Mouse (Mus musculus) forebrain, embryonic 11.5 days (tissue): ENCODE measurements around the gene Stard10. TPM values are rescaled to one million over a fixed set of nuclear protein-coding genes. Genes with fewer than 3 reads are reported as not detected.

Source experiments
- ATAC-seq: fragments of 200-750 bp; cut with Nextera tagmentation; replicated peaks from 2 replicates; pipeline ENCODE4 v1.8.0; 2017; ENCODE audit warnings: moderate TSS enrichment; ENCODE audit not compliant: low FRiP score
- DNase-seq: peaks from one replicate; pipeline ENCODE4 v3.0.0-alpha.2; 2017; ENCODE audit warnings: low spot score
- H3K27ac ChIP-seq: fragments of 300-500 bp; sonication (generic); 2 replicates; pipeline ENCODE4 v1.5.1; 2014; ENCODE audit warnings: low read depth, low read length
- H3K27me3 ChIP-seq: fragments of 300-500 bp; sonication (generic); 2 replicates; pipeline ENCODE4 v1.6.1; 2014; ENCODE audit warnings: mild to moderate bottlenecking, low read length, mixed read lengths; ENCODE audit not compliant: control insufficient read depth, insufficient read depth
- H3K36me3 ChIP-seq: fragments of 300-500 bp; sonication (generic); 2 replicates; pipeline ENCODE4 v1.6.1; 2014; ENCODE audit warnings: mild to moderate bottlenecking, low read length, moderate library complexity, mixed read lengths; ENCODE audit not compliant: control insufficient read depth, insufficient read depth
- H3K4me1 ChIP-seq: fragments of 300-500 bp; sonication (generic); replicated peaks from 2 replicates; pipeline ENCODE4 v1.6.1; 2014; ENCODE audit warnings: low read length, mixed read lengths; ENCODE audit not compliant: control insufficient read depth, insufficient read depth
- H3K4me2 ChIP-seq: fragments of 300-500 bp; sonication (generic); 2 replicates; pipeline ENCODE4 v1.6.1; 2014; ENCODE audit warnings: low read depth, mild to moderate bottlenecking, low read length, moderate library complexity, mixed read lengths; ENCODE audit not compliant: severe bottlenecking
- H3K4me3 ChIP-seq: fragments of 300-500 bp; sonication (generic); 2 replicates; pipeline ENCODE4 v1.5.1; 2014; ENCODE audit warnings: low read depth, low read length
- H3K9ac ChIP-seq: fragments of 300-500 bp; sonication (generic); 2 replicates; pipeline ENCODE4 v1.6.1; 2014; ENCODE audit warnings: low read length
- H3K9me3 ChIP-seq: fragments of 300-500 bp; sonication (generic); 2 replicates; pipeline ENCODE4 v1.6.1; 2016; ENCODE audit warnings: low read length, mixed read lengths; ENCODE audit not compliant: control insufficient read depth
- WGBS: fragments of 180-500 bp; shearing (Covaris S2); extraction: QIAGEN DNeasy Blood & Tissue Kit; methylation state at CpG from one replicate; pipeline ENCODE4 v1.1.7; 2014; 5-methylcytosine and 5-hydroxymethylcytosine counted together
- polyA plus RNA-seq: library from polyadenylated mRNA; unstranded; fragments of >200 nt; fragmentation: Nextera tagmentation; extraction: Ambion mirVana; gene quantifications from 2 replicates; pipeline ENCODE4 v1.2.1, GENCODE M21; 2014

Gene Stard10
- polyA plus RNA-seq, 1 experiment from 2014 or later: 6.3 TPM

DNA sequence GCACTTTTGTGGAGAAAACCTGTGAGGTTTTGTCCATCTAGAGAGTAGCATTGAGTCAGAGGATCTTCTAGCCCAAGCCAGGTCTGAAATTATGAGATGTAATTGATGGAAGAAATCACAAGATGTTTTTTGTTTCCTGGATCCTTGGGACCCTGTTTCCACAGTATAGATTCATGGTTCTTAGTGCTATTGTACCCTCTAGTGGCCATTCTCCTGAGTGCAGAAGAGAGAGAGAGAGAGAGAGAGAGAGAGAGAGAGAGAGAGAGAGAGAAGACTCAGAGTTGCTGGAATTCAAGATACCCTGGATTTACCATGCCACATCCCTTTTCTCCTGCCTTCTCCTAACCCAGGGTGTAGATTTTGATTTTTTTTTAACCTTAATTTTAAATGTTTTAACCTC lies 57.3 kb downstream of the Stard10 start:
- Histone ChIP-seq H3K36me3 (no peaks in the 10 kb centered on the region), H3K9me3 (no peaks in the 10 kb centered on the region), H3K4me2 (no peak overlapping the region), H3K27ac (no peak overlapping the region), H3K9ac (no peak overlapping the region), H3K4me1 (peaks cover 9% of the 10 kb centered on the region; the same call in 1 of the 2 replicates), H3K4me3 (no peak overlapping the region), H3K27me3 (no peaks in the 10 kb centered on the region)
- DNase-seq (no peak), ATAC-seq (peak; percentile 51; the same call in 1 of the 2 replicates)

DNA sequence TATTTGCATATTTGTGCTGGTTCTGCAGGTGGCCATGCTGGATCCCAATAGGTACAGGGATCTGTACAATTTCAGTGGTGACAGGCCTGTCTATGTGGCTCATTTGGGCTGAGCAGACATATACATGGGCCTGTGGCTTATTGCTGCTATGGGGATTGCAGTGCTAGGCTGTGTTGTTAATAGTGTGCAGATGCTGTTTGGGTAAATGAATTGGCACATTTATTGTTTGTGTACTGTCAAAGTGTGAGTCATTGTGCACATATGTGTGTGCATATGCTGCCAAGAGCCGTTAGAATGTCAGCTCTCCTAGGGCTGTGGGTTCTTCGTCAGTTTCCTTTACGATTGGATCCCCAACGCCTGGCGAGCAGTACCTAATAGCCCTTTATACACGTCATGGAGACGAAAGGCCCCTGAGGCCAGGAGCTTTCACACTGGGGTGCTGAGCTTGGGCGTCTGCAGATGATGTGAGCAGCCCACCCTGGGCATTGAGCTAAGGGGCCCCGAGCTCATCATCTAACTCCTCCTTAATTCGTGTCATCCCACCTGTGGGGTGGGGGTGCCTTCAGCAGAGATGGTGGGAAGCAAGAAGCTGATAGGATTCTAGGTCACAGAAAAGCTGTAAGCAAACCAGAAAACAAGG lies 59.9 kb downstream of the Stard10 start:
- Histone ChIP-seq H3K4me1 (peaks cover 9% of the 10 kb centered on the region; the same call in 1 of the 2 replicates), H3K4me3 (no peak overlapping the region), H3K9me3 (no peaks in the 10 kb centered on the region), H3K4me2 (no peak overlapping the region), H3K27me3 (no peaks in the 10 kb centered on the region), H3K27ac (no peak overlapping the region), H3K36me3 (no peaks in the 10 kb centered on the region), H3K9ac (no peak overlapping the region)
- ATAC-seq: no peak
- 77% methylated on average over 10 of the region's 10 CpGs for WGBS
- no peak for DNase-seq

DNA sequence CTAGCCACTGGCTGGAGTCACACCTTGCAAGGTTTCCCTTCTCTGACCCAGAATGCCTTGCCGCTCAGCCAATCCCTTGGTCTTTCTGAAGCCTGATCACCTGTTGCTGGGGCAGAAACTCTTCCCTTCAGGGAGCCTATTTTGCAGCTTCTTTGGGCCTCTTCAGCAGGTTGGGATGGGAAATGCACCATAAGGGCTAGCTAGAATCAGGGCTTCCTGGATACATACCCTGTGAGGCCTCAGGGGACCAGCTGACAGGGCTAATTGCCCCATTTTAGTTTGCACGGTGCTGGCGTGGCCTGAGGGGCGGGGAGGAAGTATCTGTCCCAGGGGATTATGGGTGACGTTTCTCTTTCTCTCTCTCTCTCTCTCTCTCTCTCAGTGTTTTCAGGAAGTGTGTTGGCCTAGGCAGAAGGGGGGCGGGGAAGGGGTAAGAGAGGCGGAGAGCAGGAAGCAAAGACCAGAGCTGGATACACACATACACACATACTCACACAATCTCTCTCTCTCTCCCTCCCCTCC lies 60.9 kb downstream of the Stard10 start:
- Histone ChIP-seq H3K9ac (peak overlapping the region; percentile 20; the same call in 1 of the 2 replicates), H3K9me3 (no peaks in the 10 kb centered on the region), H3K36me3 (no peaks in the 10 kb centered on the region), H3K27ac (no peak overlapping the region), H3K27me3 (no peaks in the 10 kb centered on the region), H3K4me3 (no peak overlapping the region), H3K4me1 (peaks cover 12% of the 10 kb centered on the region; the same call in 1 of the 2 replicates), H3K4me2 (peak overlapping the region; percentile 29; the same call in 1 of the 2 replicates)
- DNase-seq: peak; percentile 60
- peak; percentile 60; the same call in 1 of the 2 replicates for ATAC-seq
- 26% methylated on average over 7 of the region's 7 CpGs for WGBS

DNA sequence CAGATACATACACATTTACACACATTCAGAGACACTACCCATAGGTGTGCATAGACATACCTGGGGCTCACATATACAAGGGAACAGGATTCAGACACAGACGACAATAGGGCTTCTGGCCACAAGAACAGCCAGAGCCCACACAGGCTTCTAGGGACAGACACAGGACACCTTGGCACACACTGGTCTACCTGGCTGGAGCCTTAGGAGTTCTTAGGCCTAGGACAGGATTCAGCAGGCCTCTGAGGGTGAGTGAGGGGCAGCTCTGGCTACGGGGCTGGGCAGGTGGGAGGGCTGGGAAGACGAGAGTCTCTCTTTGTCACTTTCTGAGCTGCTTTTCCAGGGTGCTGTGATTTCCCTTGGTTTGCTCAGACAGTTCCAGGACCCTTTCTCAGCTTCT lies 61.4 kb downstream of the Stard10 start:
- ATAC-seq: 0 out of 2 replicates have a peak, but pooled peaks have one; percentile 12
- Histone ChIP-seq H3K4me3 (no peak overlapping the region), H3K4me2 (0 out of 2 replicates have a peak overlapping the region, but pooled peaks have one; percentile 8), H3K4me1 (peaks cover 12% of the 10 kb centered on the region; the same call in 1 of the 2 replicates), H3K27me3 (no peaks in the 10 kb centered on the region), H3K36me3 (no peaks in the 10 kb centered on the region), H3K9ac (peak overlapping the region; percentile 20; the same call in 1 of the 2 replicates), H3K27ac (no peak overlapping the region), H3K9me3 (no peaks in the 10 kb centered on the region)
- DNase-seq: no peak
- 76% methylated on average over 3 of the region's 3 CpGs for WGBS

DNA sequence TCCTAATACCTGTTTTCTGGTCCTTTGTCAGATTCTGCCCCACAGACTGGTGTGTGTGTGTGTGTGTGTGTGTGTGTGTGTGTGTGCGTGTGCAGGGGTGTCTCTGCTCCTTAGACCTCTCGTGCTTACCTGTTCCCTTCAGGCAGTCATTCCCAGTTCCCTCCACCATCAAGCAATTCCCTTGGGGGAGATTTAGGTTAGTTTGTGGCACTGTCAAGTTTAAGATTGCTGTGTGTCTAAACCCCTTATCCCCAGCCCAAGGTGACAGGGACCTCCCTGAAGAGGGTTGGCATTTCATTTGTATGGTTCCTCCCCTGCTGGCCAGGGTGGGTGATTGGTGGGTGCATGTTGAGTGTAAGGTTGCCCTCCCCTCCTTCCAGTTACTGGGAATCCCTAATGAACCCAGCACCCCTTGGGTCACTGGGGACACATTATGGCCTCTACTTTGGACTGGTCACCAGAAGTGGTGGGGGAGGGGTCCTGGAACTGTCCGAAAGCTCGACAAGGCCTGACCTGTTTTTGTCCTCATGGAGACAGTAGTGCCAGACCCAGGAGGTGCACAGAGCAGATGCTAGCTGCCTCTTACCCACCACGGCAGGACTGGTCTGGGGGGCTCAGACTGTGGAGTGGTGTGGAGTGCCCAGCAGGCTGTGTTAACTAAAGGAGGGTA lies 62.0 kb downstream of the Stard10 start:
- peaks cover 12% of the 10 kb centered on the region; the same call in 1 of the 2 replicates for H3K4me1 ChIP-seq
- H3K4me2 ChIP-seq: no peak overlapping the region
- H3K27me3 ChIP-seq: no peaks in the 10 kb centered on the region
- H3K36me3 ChIP-seq: no peaks in the 10 kb centered on the region
- no peak overlapping the region; the same call in 1 of the 2 replicates for H3K9ac ChIP-seq
- 73% methylated on average over 5 of the region's 5 CpGs for WGBS
- no peak overlapping the region for H3K27ac ChIP-seq
- DNase-seq (no peak), ATAC-seq (no peak)
- H3K9me3 ChIP-seq: no peaks in the 10 kb centered on the region
- H3K4me3 ChIP-seq: no peak overlapping the region

DNA sequence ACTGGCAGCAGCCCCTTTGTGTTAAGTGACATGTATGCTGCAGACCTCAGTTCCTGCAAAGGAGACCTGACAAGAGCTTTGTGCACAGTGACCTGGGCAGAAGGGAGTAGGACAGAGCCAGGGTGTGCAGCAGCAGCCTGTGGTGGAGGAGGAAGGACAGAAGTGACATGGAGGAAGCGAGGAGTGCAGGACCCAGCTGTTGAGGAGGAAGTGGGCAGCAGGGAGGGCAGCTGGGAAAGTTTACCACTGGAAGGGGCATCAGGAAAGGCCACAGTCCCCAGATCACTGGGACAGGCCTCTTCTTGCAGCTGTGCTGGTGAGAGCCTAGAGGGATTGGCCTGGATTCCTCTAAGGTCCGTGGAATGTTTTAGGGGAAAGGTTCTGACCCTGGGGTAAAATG lies 62.8 kb downstream of the Stard10 start:
- no peak overlapping the region for H3K9ac ChIP-seq
- no peak overlapping the region for H3K27ac ChIP-seq
- H3K36me3 ChIP-seq: no peaks in the 10 kb centered on the region
- DNase-seq: no peak
- H3K27me3 ChIP-seq: no peaks in the 10 kb centered on the region
- 73% methylated on average over 2 of the region's 2 CpGs for WGBS
- H3K4me1 ChIP-seq: peaks cover 12% of the 10 kb centered on the region; the same call in 1 of the 2 replicates
- H3K4me2 ChIP-seq: no peak overlapping the region
- H3K9me3 ChIP-seq: no peaks in the 10 kb centered on the region
- ATAC-seq: no peak
- no peak overlapping the region for H3K4me3 ChIP-seq

DNA sequence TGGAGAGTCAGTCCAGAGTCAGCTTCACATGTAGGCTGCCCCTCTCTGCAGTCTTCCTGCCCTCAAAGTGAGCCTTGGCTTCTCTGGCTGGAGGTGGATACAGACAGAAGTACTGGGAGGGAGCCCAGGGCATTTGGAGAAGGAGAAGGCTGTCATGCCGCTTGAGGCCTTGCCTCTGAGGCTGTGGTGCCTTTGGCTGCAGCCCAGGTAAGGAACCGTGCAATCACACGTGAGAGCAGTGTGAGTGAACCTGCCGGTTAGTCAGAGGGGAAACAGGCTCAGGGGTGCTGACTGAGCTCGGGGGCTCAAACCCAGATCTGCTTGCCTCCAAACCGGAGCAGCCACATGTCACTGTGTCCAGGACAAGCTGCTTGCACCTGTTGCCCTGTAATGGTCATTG lies 64.6 kb downstream of the Stard10 start:
- DNase-seq (no peak), ATAC-seq (no peak)
- Histone ChIP-seq H3K27me3 (no peaks in the 10 kb centered on the region), H3K9me3 (no peaks in the 10 kb centered on the region), H3K4me2 (no peak overlapping the region), H3K27ac (no peak overlapping the region), H3K4me1 (peaks cover 14% of the 10 kb centered on the region; the same call in 1 of the 2 replicates), H3K4me3 (no peak overlapping the region), H3K9ac (no peak overlapping the region), H3K36me3 (no peaks in the 10 kb centered on the region)
- 78% methylated on average over 6 of the region's 6 CpGs for WGBS

DNA sequence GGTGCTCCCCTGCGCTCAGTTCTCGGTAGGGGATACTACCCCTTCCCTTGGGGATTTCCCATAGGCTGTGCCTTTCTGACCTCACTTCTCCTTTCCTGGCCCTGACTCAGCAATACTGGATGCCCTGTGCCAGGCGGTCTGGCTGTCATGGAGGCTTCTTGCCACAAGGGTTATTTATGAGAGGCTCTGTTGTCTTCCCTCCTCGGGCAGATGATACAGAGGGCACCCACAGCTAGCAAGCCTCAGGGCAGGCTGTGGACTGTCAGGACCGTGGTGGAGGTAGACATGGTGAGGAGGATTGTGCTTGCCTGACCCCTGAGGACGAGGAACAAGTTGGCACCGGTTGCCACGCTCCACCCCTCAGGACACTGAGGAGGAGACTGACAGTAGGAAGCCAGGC lies 65.5 kb downstream of the Stard10 start:
- 75% methylated on average over 8 of the region's 8 CpGs for WGBS
- no peak overlapping the region for H3K27ac ChIP-seq
- no peak for ATAC-seq

More for the DNA sequence above, 65.5 kb downstream of the Stard10 start:
- H3K9me3 ChIP-seq: no peaks in the 10 kb centered on the region
- no peak overlapping the region for H3K9ac ChIP-seq
- no peak for DNase-seq
- no peaks in the 10 kb centered on the region for H3K27me3 ChIP-seq
- no peak overlapping the region for H3K4me2 ChIP-seq
- no peaks in the 10 kb centered on the region for H3K36me3 ChIP-seq
- H3K4me3 ChIP-seq: no peak overlapping the region
- H3K4me1 ChIP-seq: peaks cover 14% of the 10 kb centered on the region; the same call in 1 of the 2 replicates
